Mouse (Mus musculus) G1E (cell line): ENCODE data around the gene Dido1.

ENCODE experiments used
- CTCF ChIP-seq: IDR thresholded peaks from 2 replicates; pipeline ENCODE4 v1.5.1; 2012; ENCODE audit warnings: low read depth, low read length, inconsistent platforms, mixed read lengths
- TAL1 ChIP-seq: conservative IDR thresholded peaks from 2 replicates; pipeline ENCODE4 v1.6.1; 2012; ENCODE audit warnings: low read depth, low read length, inconsistent platforms, mixed read lengths

DNA sequence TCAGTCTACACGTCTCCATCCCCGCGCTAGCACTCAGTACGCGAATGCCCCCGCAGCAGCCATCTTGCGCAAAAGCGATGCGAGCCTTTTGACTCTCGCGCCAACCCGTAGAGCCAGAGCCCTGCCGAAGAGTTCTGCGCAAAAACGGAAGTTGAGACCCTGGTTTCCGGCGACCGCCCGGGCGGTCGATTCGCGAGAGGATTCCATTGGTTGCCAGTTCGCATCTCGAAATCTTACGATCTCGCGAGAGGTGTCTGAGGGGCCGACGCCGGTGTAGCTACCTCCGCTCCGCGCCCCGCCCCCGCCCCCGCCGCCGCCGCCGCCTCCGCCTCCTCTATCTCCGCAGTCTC is at the start of gene Dido1, which contains the start of gene Gid8:
- TF ChIP-seq CTCF (no peak), TAL1 (no peak)
